Mouse (Mus musculus): Measurements from ENCODE around the gene Gpr174. TPM values are rescaled to one million over a fixed set of nuclear protein-coding genes. Genes with fewer than 3 reads are reported as not detected.

Gpr174 gene
- total and polyA plus RNA-seq, 3 experiments: 8.5 to 30.3 (median 16.2) TPM

GRCm38 (mm10) chrX:107217577-107218090 lies 38.0 kb upstream of the Gpr174 start:
- H3K4me1 ChIP-seq (ENCODE audit: control insufficient read depth in 1 of 2, insufficient read depth in 2 of 2): peaks cover 0 to 5% of the 10 kb centered on the region in 2 experiments; a peak in 1 of 4 replicates
- TF ChIP-seq EP300 (IDR thresholded peaks at IDR 0.05; ENCODE audit: low read length) (peak; percentile 28; the same call in 1 of the 2 replicates), NELFE (IDR thresholded peaks at IDR 0.05; ENCODE audit: low read depth, low read length) (no peak), TBP (conservative IDR thresholded peaks at IDR 0.05; ENCODE audit: low read depth, low read length) (no peak), MYC (IDR thresholded peaks at IDR 0.05; ENCODE audit: low read depth, low read length) (no peak), MEF2A (IDR thresholded peaks at IDR 0.05; ENCODE audit: borderline replicate concordance, low read depth, low read length) (peak; percentile 31; the same call in 1 of the 2 replicates), JUN (IDR thresholded peaks at IDR 0.05; ENCODE audit: insufficient read depth, low read depth, low read length) (no peak), SIN3A (IDR thresholded peaks at IDR 0.05; ENCODE audit: low read length) (no peak), ETS1 (conservative IDR thresholded peaks at IDR 0.05; ENCODE audit: low read depth, low read length) (no peak), E2F4 (IDR thresholded peaks at IDR 0.05; ENCODE audit: insufficient replicate concordance, low read depth, low read length) (no peak), HCFC1 (IDR thresholded peaks at IDR 0.05; ENCODE audit: low read depth, low read length) (no peak), SMC3 (IDR thresholded peaks at IDR 0.05; ENCODE audit: low read depth, low read length) (no peak), CTCF (conservative IDR thresholded peaks at IDR 0.05 in 1 of 2, IDR thresholded peaks at IDR 0.05 in 1 of 2; ENCODE audit: low read depth in 2 of 2, low read length in 2 of 2) (no peak)
- H3K4me3 ChIP-seq (replicated peaks in 1 of 3; ENCODE audit: low read depth in 2 of 3, low read length in 2 of 3, poor library complexity in 1 of 3): no peak overlapping the region
- H3K9me3 ChIP-seq (replicated peaks; ENCODE audit: low read length): no peaks in the 10 kb centered on the region
- H3K79me2 ChIP-seq (replicated peaks; ENCODE audit: control insufficient read depth, extremely low read depth, insufficient read depth, poor library complexity, severe bottlenecking): no peaks in the 10 kb centered on the region
- H3K9ac ChIP-seq (ENCODE audit: insufficient read depth, low read depth): no peak overlapping the region
- dilution Hi-C loops (cut with MboI; ENCODE audit: extremely low pct_ligation_motif_present, extremely low pct_unique_long_range_greater_than_20kb, low sequenced_read_pairs) (no loop called here), in situ Hi-C loops (cut with MboI; ENCODE audit: low pct_ligation_motif_present, low pct_unique_long_range_greater_than_20kb, low sequenced_read_pairs) (no loop called here)
- no peak overlapping the region for H3K27ac ChIP-seq (ENCODE audit: insufficient read depth, low read depth)
- no peaks in the 10 kb centered on the region for H3K36me3 ChIP-seq (replicated peaks in 1 of 2; ENCODE audit: control insufficient read depth in 1 of 2, insufficient read depth in 1 of 2, low read length in 1 of 2)
- DNase-seq (ENCODE audit: extremely low read depth): no peak
- H3K27me3 ChIP-seq (replicated peaks): no peaks in the 10 kb centered on the region
- no peak overlapping the region for H3K4me2 ChIP-seq (ENCODE audit: insufficient read depth, low read depth, poor library complexity, severe bottlenecking)

GRCm38 (mm10) chrX:107224846-107225245 lies 30.8 kb upstream of the Gpr174 start:
- no peak overlapping the region for H3K4me3 ChIP-seq (replicated peaks in 1 of 3; ENCODE audit: low read depth in 2 of 3, low read length in 2 of 3, poor library complexity in 1 of 3)
- no peak overlapping the region for H3K4me2 ChIP-seq (ENCODE audit: insufficient read depth, low read depth, poor library complexity, severe bottlenecking)
- DNase-seq (ENCODE audit: extremely low read depth): no peak
- in situ Hi-C loops (cut with MboI; ENCODE audit: low pct_ligation_motif_present, low pct_unique_long_range_greater_than_20kb, low sequenced_read_pairs): no loop called here
- H3K36me3 ChIP-seq (replicated peaks in 1 of 2; ENCODE audit: control insufficient read depth in 1 of 2, insufficient read depth in 1 of 2, low read length in 1 of 2): no peaks in the 10 kb centered on the region
- no peaks in the 10 kb centered on the region for H3K27me3 ChIP-seq (replicated peaks)
- H3K9ac ChIP-seq (ENCODE audit: insufficient read depth, low read depth): no peak overlapping the region
- dilution Hi-C loops (cut with MboI; ENCODE audit: extremely low pct_ligation_motif_present, extremely low pct_unique_long_range_greater_than_20kb, low sequenced_read_pairs): no loop called here
- H3K27ac ChIP-seq (ENCODE audit: insufficient read depth, low read depth): no peak overlapping the region
- no peaks in the 10 kb centered on the region for H3K4me1 ChIP-seq (ENCODE audit: control insufficient read depth in 1 of 2, insufficient read depth in 2 of 2)
- TF ChIP-seq JUN (IDR thresholded peaks at IDR 0.05; ENCODE audit: insufficient read depth, low read depth, low read length) (no peak), EP300 (IDR thresholded peaks at IDR 0.05; ENCODE audit: low read length) (no peak), RCOR1 (conservative IDR thresholded peaks at IDR 0.05; ENCODE audit: low read depth, low read length) (no peak), TCF12 (IDR thresholded peaks at IDR 0.05; ENCODE audit: low read depth, low read length) (no peak), ZKSCAN1 (IDR thresholded peaks at IDR 0.05; ENCODE audit: borderline replicate concordance, low read depth, low read length) (no peak), ETS1 (conservative IDR thresholded peaks at IDR 0.05; ENCODE audit: low read depth, low read length) (no peak), POLR2A (IDR thresholded peaks at IDR 0.05; ENCODE audit: low read depth, low read length) (no peak)
- H3K79me2 ChIP-seq (replicated peaks; ENCODE audit: control insufficient read depth, extremely low read depth, insufficient read depth, poor library complexity, severe bottlenecking): no peaks in the 10 kb centered on the region
- H3K9me3 ChIP-seq (replicated peaks; ENCODE audit: low read length): no peaks in the 10 kb centered on the region
